Mouse (Mus musculus): ENCODE measurements around the gene Olfr895.

The Olfr895 gene

DNA sequence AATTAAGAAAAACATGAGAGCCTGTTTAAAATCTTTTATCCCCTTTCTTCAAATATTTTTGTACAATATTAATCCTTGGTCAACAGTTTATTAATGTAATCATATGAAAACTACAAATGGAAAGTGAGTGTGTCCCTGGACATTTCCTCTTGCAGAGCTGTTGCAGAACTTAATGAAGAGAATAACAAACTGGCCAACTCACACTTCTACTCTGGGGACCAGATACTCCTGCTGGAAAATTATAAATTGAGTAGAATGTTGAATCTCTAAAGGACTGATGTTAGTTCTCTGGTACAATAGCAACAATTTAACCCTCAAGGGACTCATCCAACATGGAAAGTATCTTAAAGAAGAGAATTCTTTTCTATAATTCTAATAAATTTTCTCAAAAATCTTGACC is at the start of gene Olfr895:
Gene Olfr895 (plus strand): TSS at position 301 of the 400 bp plus-strand sequence.
- no peak for DNase-seq (ENCODE audit: low spot score in 2 of 2)

GRCm38 (mm10) chr9:38252474-38252873 is 15.2 kb upstream of the Olfr895 start, which contains the start of gene Olfr143:
Gene Olfr143 (plus strand): TSS chr9:38252774.
- no peak for DNase-seq (ENCODE audit: low spot score in 2 of 2)

GRCm38 (mm10) chr9:38290807-38291206 is 23.2 kb downstream of the Olfr895 start, which contains the start of gene Olfr896-ps1:
Gene Olfr896-ps1 (plus strand): TSS chr9:38291107.
- DNase-seq (ENCODE audit: low spot score in 2 of 2), result no peak
